In genomic region chr12:57544641-57545370, GRCm38 (mm10) we compare ENCODE assay signal across 8 mouse cellular contexts. TPM values are rescaled to one million over a fixed set of nuclear protein-coding genes. Genes with fewer than 3 reads are reported as not detected.
DNase-seq lines count a peak whose midpoint lies in the region; ATAC-seq and TF ChIP-seq lines count a peak whose summit lies in the region.

No protein-coding gene starts in this region.

- peaks cover 43% of the 10 kb centered on the region for H3K4me1 ChIP-seq in embryonic facial prominence, embryonic 10.5 days
- H3K4me1 ChIP-seq in hindbrain, embryonic 12.5 days, result peaks cover 11% of the 10 kb centered on the region
- peaks cover 7% of the 10 kb centered on the region; the same call in 1 of the 2 replicates for H3K4me1 ChIP-seq in liver, adult 2 months (ENCODE audit: control insufficient read depth, insufficient read depth, low read length)

- peak; percentile 71 for DNase-seq in kidney, adult 18-20 months
- no peak for DNase-seq in kidney, adult 11 months
- peak; percentile 61 for DNase-seq in Muller cell, postnatal 12 days (ENCODE audit: inconsistent ontology term)
- DNase-seq in embryonic facial prominence, embryonic 10.5 days (ENCODE audit: low spot score), result peak; percentile 78
- DNase-seq in liver, adult 2 months (ENCODE audit: extremely low read depth, low read depth, low spot score), result peak; percentile 87
- DNase-seq in naive thymus-derived CD4-positive, alpha-beta T cell, adult 2 months (ENCODE audit: low read depth), result peak; percentile 16
- no peak for DNase-seq in layer of hippocampus, adult 9-11 months

- peaks cover 100% of the 10 kb centered on the region for H3K27me3 ChIP-seq in embryonic facial prominence, embryonic 10.5 days (replicated peaks; ENCODE audit: low read depth, poor library complexity, severe bottlenecking)
- H3K27me3 ChIP-seq in hindbrain, embryonic 12.5 days, result peaks cover 90% of the 10 kb centered on the region
- no peaks in the 10 kb centered on the region for H3K27me3 ChIP-seq in liver, adult 2 months (ENCODE audit: control insufficient read depth, insufficient read depth, low read length)

- TF ChIP-seq CTCF in liver, adult 2 months (IDR thresholded peaks at IDR 0.05; ENCODE audit: low read depth, low read length), result peak; percentile 51; the same call in 1 of the 2 replicates

- no peak for ATAC-seq in hindbrain, embryonic 12.5 days (ENCODE audit: low FRiP score)

- WGBS in embryonic facial prominence, embryonic 10.5 days, result 2% methylated on average over 31 of the region's 31 CpGs
- WGBS in hindbrain, embryonic 12.5 days, result 1% methylated on average over 31 of the region's 31 CpGs
- 2% methylated on average over 31 of the region's 31 CpGs for WGBS in liver, adult 2 months

- peaks cover 7% of the 10 kb centered on the region; the same call in 1 of the 2 replicates for H3K79me2 ChIP-seq in liver, adult 2 months (ENCODE audit: control insufficient read depth, insufficient read depth, low read length)

- H3K27ac ChIP-seq in embryonic facial prominence, embryonic 10.5 days (replicated peaks), result peak overlapping the region; percentile 51; the same call in 1 of the 2 replicates
- H3K27ac ChIP-seq in hindbrain, embryonic 12.5 days, result no peak overlapping the region
- H3K27ac ChIP-seq in liver, adult 2 months (replicated peaks; ENCODE audit: insufficient read depth, low read depth, low read length), result peak overlapping the region; percentile 90

- H3K9me3 ChIP-seq in embryonic facial prominence, embryonic 10.5 days, result no peaks in the 10 kb centered on the region
- 0 out of 2 replicates have a peak, but pooled peaks cover 2% of the 10 kb centered on the region for H3K9me3 ChIP-seq in hindbrain, embryonic 12.5 days (replicated peaks)

- no peak overlapping the region for H3K9ac ChIP-seq in hindbrain, embryonic 12.5 days
- H3K9ac ChIP-seq in liver, adult 2 months (ENCODE audit: low read depth, low read length), result peak overlapping the region; percentile 85

- peak overlapping the region; percentile 71 for H3K4me2 ChIP-seq in hindbrain, embryonic 12.5 days (replicated peaks)

- no peak for TF ChIP-seq POLR2A in liver, adult 2 months (IDR thresholded peaks at IDR 0.05; ENCODE audit: extremely low read depth, insufficient read depth, low read length)

- no peaks in the 10 kb centered on the region for H3K36me3 ChIP-seq in embryonic facial prominence, embryonic 10.5 days (replicated peaks)
- no peaks in the 10 kb centered on the region for H3K36me3 ChIP-seq in hindbrain, embryonic 12.5 days
- H3K36me3 ChIP-seq in liver, adult 2 months (ENCODE audit: control insufficient read depth, insufficient read depth, low read length), result peaks cover 3% of the 10 kb centered on the region; the same call in 1 of the 2 replicates

- H3K4me3 ChIP-seq in embryonic facial prominence, embryonic 10.5 days, result peak overlapping the region; percentile 63
- H3K4me3 ChIP-seq in hindbrain, embryonic 12.5 days, result peak overlapping the region; percentile 37
- H3K4me3 ChIP-seq in liver, adult 2 months (ENCODE audit: insufficient read depth, low read depth, low read length), result peak overlapping the region; percentile 77

RNA-seq across cellular contexts. Expression of gene Foxa1, which starts 1.9 kb away (rescaled TPM):
- polyA plus RNA-seq in embryonic facial prominence, embryonic 10.5 days (2016; fragmentation: Nextera tagmentation; extraction: Ambion mirVana), result 0.49 and 0.72 TPM in 2 replicates
- 2.8 and 3.0 TPM in 2 replicates for polyA plus RNA-seq in hindbrain, embryonic 12.5 days (2016; fragmentation: Nextera tagmentation; extraction: Ambion mirVana)
- total RNA-seq in liver, adult 2 months (2014; rRNA removed), result 4.1 and 5.2 TPM in 2 replicates
- 11.8 and 15.2 TPM in 2 replicates for polyA plus RNA-seq in liver, adult 2 months (2012; rRNA removed)

RNA-seq across cellular contexts. Expression of gene Ttc6, which starts 19.1 kb away (rescaled TPM):
- polyA plus RNA-seq in embryonic facial prominence, embryonic 10.5 days (2016; fragmentation: Nextera tagmentation; extraction: Ambion mirVana), result 0.34 and 0.38 TPM in 2 replicates
- polyA plus RNA-seq in hindbrain, embryonic 12.5 days (2016; fragmentation: Nextera tagmentation; extraction: Ambion mirVana), result 1.6 and 1.9 TPM in 2 replicates
- total RNA-seq in liver, adult 2 months (2014; rRNA removed), result 1.0 and 1.1 TPM in 2 replicates
- polyA plus RNA-seq in liver, adult 2 months (2012; rRNA removed), result 0.87 and 1.0 TPM in 2 replicates

Comparison
In these comparisons a context has a peak if more than half of its experiments do, and no peak if none do; other contexts are left out.
1. DNase-seq: peak in kidney, adult 18-20 months (single experiment), Muller cell, postnatal 12 days (single experiment), embryonic facial prominence, embryonic 10.5 days (single experiment), liver, adult 2 months (single experiment) and naive thymus-derived CD4-positive, alpha-beta T cell, adult 2 months (single experiment); none in kidney, adult 11 months (single experiment) and layer of hippocampus, adult 9-11 months (single experiment).
2. Peak in every context shown above with its lines, with median percentiles within 50 percentile points of each other: H3K4me3 ChIP-seq.